Mouse (Mus musculus): ENCODE measurements around the gene Lclat1. TPM values are rescaled to one million over a fixed set of nuclear protein-coding genes. Genes with fewer than 3 reads are reported as not detected.

The Lclat1 gene
- polyA plus RNA-seq (2015; fragmentation: Nextera tagmentation; extraction: Ambion mirVana), result 17.0 and 17.3 TPM in 2 replicates

DNA sequence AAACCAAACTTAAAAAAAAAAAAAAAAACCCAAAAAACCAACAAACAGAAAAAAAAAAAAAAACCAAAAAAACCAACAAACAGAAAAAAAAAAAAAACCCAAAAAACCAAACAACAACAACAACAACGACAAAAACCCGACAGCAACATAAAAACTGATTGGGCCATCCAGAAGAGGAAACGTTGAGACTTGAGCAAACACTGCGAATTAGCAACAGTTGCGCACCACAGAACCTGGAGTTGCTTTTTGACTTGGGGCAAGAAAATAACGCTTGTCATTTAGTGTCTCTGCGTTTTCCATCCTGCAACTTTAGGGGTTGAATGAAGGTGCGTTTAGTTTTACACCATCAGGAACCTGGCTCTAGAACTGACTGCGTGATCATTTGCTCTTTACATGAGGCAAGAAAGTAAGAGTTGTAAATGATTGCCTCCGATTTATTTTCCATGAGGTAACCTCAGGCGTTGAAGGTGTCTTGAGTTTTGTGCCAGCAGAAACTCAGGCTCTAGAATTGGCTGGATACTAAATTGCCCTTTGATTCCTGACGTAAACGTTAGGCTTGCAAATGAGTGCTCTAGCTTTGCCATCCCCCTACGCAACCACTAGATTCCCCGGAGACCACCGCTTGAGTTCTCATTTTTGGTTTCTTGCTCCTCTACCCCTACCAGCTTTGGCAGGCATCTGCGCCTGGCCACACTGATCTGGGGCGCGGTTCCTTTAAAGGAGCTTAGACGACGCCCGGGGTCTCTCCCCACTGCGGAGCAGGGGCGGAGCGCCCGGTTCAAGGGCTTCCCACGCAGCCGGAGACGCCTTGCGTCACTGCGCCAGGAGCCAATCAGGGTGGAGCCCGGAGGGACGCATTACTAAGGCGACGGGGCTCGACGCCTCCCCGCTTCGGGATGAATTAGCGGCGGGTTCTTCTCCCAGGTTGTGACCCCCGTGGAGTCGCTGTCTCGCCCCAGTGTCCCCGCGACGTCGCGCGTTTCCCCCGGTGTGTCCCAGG, at the start of gene Lclat1:
Gene Lclat1 (plus strand): TSS at position 828 of the 1,000 bp plus-strand sequence.
- WGBS, result 5% methylated on average over 51 of the region's 51 CpGs
- ATAC-seq (replicated peaks; ENCODE audit: low FRiP score), result peak; percentile 100
- no peaks in the 10 kb centered on the region for H3K9me3 ChIP-seq (replicated peaks)
- H3K27ac ChIP-seq, result peak within 1 kb of the TSS; percentile 84
- no peaks in the 10 kb centered on the region for H3K27me3 ChIP-seq
- H3K36me3 ChIP-seq, result no peaks in the 10 kb centered on the region
- H3K4me1 ChIP-seq, result peaks cover 19% of the 10 kb centered on the region
- peak within 1 kb of the TSS; percentile 73 for H3K9ac ChIP-seq
- H3K4me2 ChIP-seq, result peak within 1 kb of the TSS; percentile 90
- peak within 1 kb of the TSS; percentile 71 for H3K4me3 ChIP-seq (replicated peaks)

- H3K36me3 ChIP-seq, result no peaks in the 10 kb centered on the region
- WGBS, result 57% methylated on average over 5 of the region's 5 CpGs
- no peaks in the 10 kb centered on the region; the same call in 1 of the 2 replicates for H3K9me3 ChIP-seq (replicated peaks)
- H3K27me3 ChIP-seq, result no peaks in the 10 kb centered on the region
- no peak overlapping the region for H3K4me3 ChIP-seq (replicated peaks)
- no peak overlapping the region for H3K4me2 ChIP-seq
- no peak for ATAC-seq (replicated peaks; ENCODE audit: low FRiP score)
- H3K4me1 ChIP-seq, result peaks cover 31% of the 10 kb centered on the region
- no peak overlapping the region for H3K9ac ChIP-seq
- H3K27ac ChIP-seq, result no peak overlapping the region
Observed at GRCm38 (mm10) chr17:73058319-73058718, 49.5 kb upstream of the Lclat1 start.

- Histone ChIP-seq H3K4me1 (peaks cover 22% of the 10 kb centered on the region; the same call in 1 of the 2 replicates), H3K4me2 (no peak overlapping the region), H3K27ac (peak overlapping the region; percentile 85), H3K9ac (no peak overlapping the region), H3K9me3 (replicated peaks) (no peaks in the 10 kb centered on the region; the same call in 1 of the 2 replicates), H3K27me3 (no peaks in the 10 kb centered on the region), H3K36me3 (no peaks in the 10 kb centered on the region), H3K4me3 (replicated peaks) (no peak overlapping the region)
- ATAC-seq (replicated peaks; ENCODE audit: low FRiP score), result peak; percentile 90
- WGBS, result 35% methylated on average over 3 of the region's 3 CpGs
Observed at GRCm38 (mm10) chr17:73060224-73060896, 47.4 kb upstream of the Lclat1 start.

DNA sequence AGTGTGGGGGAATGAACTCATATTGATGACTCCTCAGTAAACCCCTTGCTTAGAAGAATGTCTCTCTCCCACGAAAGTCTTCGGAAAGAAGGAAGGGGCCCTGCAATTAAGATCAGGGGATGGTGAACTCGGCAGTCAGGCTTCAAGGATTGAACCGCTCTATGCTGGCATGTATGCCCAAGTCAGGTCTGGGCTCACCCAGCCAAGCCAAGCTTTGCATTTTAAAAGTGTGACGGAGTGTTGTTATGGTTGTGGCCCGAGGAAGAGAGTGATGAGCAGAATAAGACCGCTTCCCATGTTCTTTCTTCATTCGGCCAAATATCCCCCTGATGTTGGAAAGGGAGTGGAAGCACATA, 46.9 kb upstream of the Lclat1 start:
- whole genome bisulfite sequencing, result 48% methylated on average over 8 of the region's 8 CpGs
- no peak overlapping the region for H3K4me3 ChIP-seq (replicated peaks)
- H3K36me3 ChIP-seq, result no peaks in the 10 kb centered on the region
- H3K27ac ChIP-seq, result peak overlapping the region; percentile 85
- no peak overlapping the region for H3K9ac ChIP-seq
- peaks cover 22% of the 10 kb centered on the region; the same call in 1 of the 2 replicates for H3K4me1 ChIP-seq
- H3K4me2 ChIP-seq, result no peak overlapping the region
- ATAC-seq (replicated peaks; ENCODE audit: low FRiP score), result no peak; the same call in 1 of the 2 replicates
- H3K9me3 ChIP-seq (replicated peaks), result no peaks in the 10 kb centered on the region
- no peaks in the 10 kb centered on the region for H3K27me3 ChIP-seq

DNA sequence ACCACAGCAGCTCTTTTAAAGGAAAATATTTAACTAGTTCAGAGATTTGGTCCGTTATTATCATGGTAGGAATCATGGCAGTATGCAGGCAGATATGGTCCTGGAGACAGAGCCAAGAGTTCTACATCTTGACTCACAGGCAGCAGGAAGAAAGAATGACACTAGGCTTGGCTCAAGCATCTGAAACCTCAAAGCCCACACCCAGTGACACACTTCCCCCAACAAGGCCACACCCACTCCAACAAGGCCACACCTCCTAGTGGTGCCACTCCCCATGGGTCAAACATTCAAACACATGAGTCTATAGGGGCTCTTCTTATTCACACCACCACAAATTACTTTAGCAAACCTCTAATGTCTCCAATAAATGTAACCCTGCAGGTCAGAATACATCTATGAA, 45.1 kb upstream of the Lclat1 start:
- Histone ChIP-seq H3K27me3 (no peaks in the 10 kb centered on the region), H3K4me3 (replicated peaks) (no peak overlapping the region), H3K4me1 (peaks cover 28% of the 10 kb centered on the region), H3K4me2 (no peak overlapping the region), H3K9ac (no peak overlapping the region), H3K27ac (no peak overlapping the region), H3K36me3 (no peaks in the 10 kb centered on the region), H3K9me3 (replicated peaks) (no peaks in the 10 kb centered on the region)
- no peak for ATAC-seq (replicated peaks; ENCODE audit: low FRiP score)
- WGBS, result 79% methylated on average over 1 of the region's 1 CpGs

DNA sequence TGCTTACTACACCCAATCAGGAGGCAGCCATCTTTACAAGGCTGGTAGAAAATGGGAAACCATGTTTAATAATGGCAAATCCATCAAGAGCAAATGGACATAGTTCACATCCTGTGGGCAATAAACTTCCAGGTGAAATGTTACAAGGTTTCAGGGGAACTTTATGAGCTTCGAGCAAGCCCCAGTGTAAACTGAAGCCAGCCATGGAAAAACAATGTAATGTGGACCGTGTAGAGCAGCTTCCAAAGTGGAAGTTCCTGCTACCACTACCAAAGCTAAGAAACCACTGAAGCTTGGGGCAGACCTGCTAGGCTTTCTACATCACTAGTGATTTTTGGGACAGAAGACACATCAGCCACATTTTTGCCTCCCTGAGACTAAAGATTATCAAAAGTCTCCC, 44.5 kb upstream of the Lclat1 start:
- Histone ChIP-seq H3K4me3 (replicated peaks) (no peak overlapping the region), H3K27me3 (no peaks in the 10 kb centered on the region), H3K4me1 (peaks cover 34% of the 10 kb centered on the region), H3K9ac (no peak overlapping the region), H3K36me3 (no peaks in the 10 kb centered on the region), H3K27ac (no peak overlapping the region), H3K4me2 (no peak overlapping the region), H3K9me3 (replicated peaks) (no peaks in the 10 kb centered on the region)
- 23% methylated on average over 2 of the region's 2 CpGs for WGBS
- ATAC-seq (replicated peaks; ENCODE audit: low FRiP score), result no peak

GRCm38 (mm10) chr17:73063781-73064180, 44.0 kb upstream of the Lclat1 start:
- Histone ChIP-seq H3K36me3 (no peaks in the 10 kb centered on the region), H3K27ac (no peak overlapping the region), H3K4me1 (peaks cover 38% of the 10 kb centered on the region), H3K4me3 (replicated peaks) (no peak overlapping the region), H3K27me3 (no peaks in the 10 kb centered on the region), H3K9ac (no peak overlapping the region), H3K4me2 (no peak overlapping the region), H3K9me3 (replicated peaks) (no peaks in the 10 kb centered on the region)
- no peak for ATAC-seq (replicated peaks; ENCODE audit: low FRiP score)
- 76% methylated on average over 1 of the region's 1 CpGs for WGBS

DNA sequence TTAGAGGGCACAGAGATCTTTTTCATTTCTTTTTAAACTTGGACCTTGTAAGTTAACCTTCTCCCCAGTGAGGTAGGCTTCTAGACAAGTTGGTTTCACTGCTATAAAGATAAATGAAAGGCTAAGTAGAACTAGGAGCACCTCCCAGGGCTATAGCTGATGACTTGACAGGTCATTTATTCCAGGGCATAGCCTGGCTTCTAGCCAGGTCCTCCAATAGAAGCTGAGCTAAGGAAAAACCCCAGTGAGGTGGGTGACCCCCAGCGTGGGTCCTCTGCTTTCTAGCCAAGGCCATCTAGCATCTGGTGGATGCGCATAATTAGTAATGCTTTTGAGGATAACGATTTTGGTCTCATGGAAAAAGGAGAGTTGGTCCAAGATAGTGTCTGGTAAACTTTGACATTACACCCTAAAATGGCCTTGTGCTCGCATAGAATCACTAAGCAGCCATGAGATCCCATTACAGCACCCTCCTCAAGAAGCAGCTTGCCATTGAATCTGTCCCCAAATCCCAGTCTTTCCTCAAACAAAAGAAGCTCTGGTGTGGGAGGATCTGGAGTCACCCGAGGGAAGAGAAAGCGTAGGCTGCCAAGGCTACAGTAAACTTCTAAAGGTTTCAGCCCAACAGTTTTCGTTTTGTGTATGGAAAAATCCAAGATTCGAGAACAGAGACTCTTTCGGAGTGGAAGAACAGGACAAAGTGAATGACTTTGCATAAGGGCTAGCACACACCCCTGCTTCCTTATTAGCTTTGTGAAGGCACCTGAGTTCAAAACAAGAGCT, 41.2 kb upstream of the Lclat1 start:
- no peak for ATAC-seq (replicated peaks; ENCODE audit: low FRiP score)
- no peaks in the 10 kb centered on the region for H3K36me3 ChIP-seq
- peaks cover 35% of the 10 kb centered on the region for H3K4me1 ChIP-seq
- peak overlapping the region; percentile 67 for H3K27ac ChIP-seq
- H3K4me3 ChIP-seq (replicated peaks), result no peak overlapping the region
- WGBS, result 65% methylated on average over 9 of the region's 9 CpGs
- no peak overlapping the region for H3K4me2 ChIP-seq
- H3K27me3 ChIP-seq, result no peaks in the 10 kb centered on the region
- H3K9ac ChIP-seq, result no peak overlapping the region
- H3K9me3 ChIP-seq (replicated peaks), result no peaks in the 10 kb centered on the region

- H3K4me2 ChIP-seq, result no peak overlapping the region
- H3K9me3 ChIP-seq (replicated peaks), result no peaks in the 10 kb centered on the region
- no peak overlapping the region for H3K9ac ChIP-seq
- peak overlapping the region; percentile 67 for H3K27ac ChIP-seq
- WGBS, result 41% methylated on average over 11 of the region's 11 CpGs
- ATAC-seq (replicated peaks; ENCODE audit: low FRiP score), result no peak
- H3K4me3 ChIP-seq (replicated peaks), result no peak overlapping the region
- H3K4me1 ChIP-seq, result peaks cover 40% of the 10 kb centered on the region
- no peaks in the 10 kb centered on the region for H3K27me3 ChIP-seq
- no peaks in the 10 kb centered on the region for H3K36me3 ChIP-seq
Observed at GRCm38 (mm10) chr17:73067423-73067822, 40.4 kb upstream of the Lclat1 start.

GRCm38 (mm10) chr17:73068321-73068992, 39.3 kb upstream of the Lclat1 start:
- H3K4me2 ChIP-seq, result 0 out of 2 replicates have a peak overlapping the region, but pooled peaks have one; percentile 1
- no peak for ATAC-seq (replicated peaks; ENCODE audit: low FRiP score)
- peak overlapping the region; percentile 67; the same call in 1 of the 2 replicates for H3K27ac ChIP-seq
- H3K4me1 ChIP-seq, result peaks cover 48% of the 10 kb centered on the region
- no peak overlapping the region for H3K9ac ChIP-seq
- no peaks in the 10 kb centered on the region for H3K27me3 ChIP-seq
- no peaks in the 10 kb centered on the region for H3K36me3 ChIP-seq
- no peaks in the 10 kb centered on the region for H3K9me3 ChIP-seq (replicated peaks)
- WGBS, result 75% methylated on average over 10 of the region's 10 CpGs
- H3K4me3 ChIP-seq (replicated peaks), result no peak overlapping the region

GRCm38 (mm10) chr17:73070466-73070865, 37.3 kb upstream of the Lclat1 start:
- Histone ChIP-seq H3K9me3 (replicated peaks) (no peaks in the 10 kb centered on the region), H3K9ac (no peak overlapping the region), H3K4me3 (replicated peaks) (no peak overlapping the region), H3K27ac (peak overlapping the region; percentile 92), H3K36me3 (no peaks in the 10 kb centered on the region), H3K27me3 (no peaks in the 10 kb centered on the region), H3K4me2 (no peak overlapping the region), H3K4me1 (peaks cover 52% of the 10 kb centered on the region)
- ATAC-seq (replicated peaks; ENCODE audit: low FRiP score), result no peak
- WGBS, result 65% methylated on average over 2 of the region's 2 CpGs
